Mouse (Mus musculus) C2C12 (cell line): ENCODE measurements around the gene Rundc3a.

ENCODE experiments used
- CTCF ChIP-seq: IDR thresholded peaks from one replicate; pipeline ENCODE4 v1.5.1; 2011; ENCODE audit not compliant: control insufficient read depth, insufficient read depth, insufficient read length
- USF1 ChIP-seq: IDR thresholded peaks from one replicate; pipeline ENCODE4 v1.6.1; 2011; ENCODE audit warnings: low read depth, mild to moderate bottlenecking, control low read depth, moderate library complexity

DNA sequence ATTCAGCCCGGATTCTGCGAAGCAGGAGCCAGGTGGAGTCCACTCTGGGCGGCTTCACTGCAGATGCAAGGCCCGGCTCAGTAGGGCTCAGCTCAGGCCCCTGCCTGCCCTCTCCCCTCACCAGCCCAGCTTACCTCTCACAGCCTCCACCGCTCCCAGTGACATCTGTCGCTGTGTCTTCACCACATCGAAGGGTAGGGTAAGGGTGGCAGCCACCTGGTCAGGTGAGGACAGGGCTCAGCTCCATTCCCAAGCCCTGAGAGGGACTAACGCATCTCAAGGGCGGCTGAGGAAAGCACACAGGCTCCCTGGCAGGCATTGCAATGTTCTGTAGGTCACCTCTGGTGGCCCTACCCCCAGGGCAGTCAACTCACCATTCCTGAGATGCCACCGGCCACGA, 10.5 kb downstream of the Rundc3a start:
- TF ChIP-seq USF1 (no peak), CTCF (no peak)
